Mouse (Mus musculus) embryonic facial prominence, embryonic 15.5 days (tissue): ENCODE measurements around the gene Gm20481. TPM values are rescaled to one million over a fixed set of nuclear protein-coding genes. Genes with fewer than 3 reads are reported as not detected.
"Not testable (repeated sequence)": the region's sequence is repeated elsewhere in the genome, so short reads cannot be mapped to it uniquely, and the experiment has no call there.

Source experiments
- ATAC-seq: fragments of 200-750 bp; cut with Nextera tagmentation; 2 replicates; pipeline ENCODE4 v1.8.0; 2017; ENCODE audit warnings: low read depth, moderate TSS enrichment; ENCODE audit not compliant: insufficient number of reproducible peaks, low FRiP score, low TSS enrichment
- H3K27ac ChIP-seq: fragments of 300-500 bp; sonication (generic); replicated peaks from 2 replicates; pipeline ENCODE4 v1.5.1; 2015; ENCODE audit warnings: mild to moderate bottlenecking, inconsistent platforms
- H3K27me3 ChIP-seq: fragments of 300-500 bp; sonication (generic); 2 replicates; pipeline ENCODE4 v1.6.1; 2015; ENCODE audit warnings: inconsistent platforms
- H3K36me3 ChIP-seq: fragments of 300-500 bp; sonication (generic); 2 replicates; pipeline ENCODE4 v1.6.1; 2015; ENCODE audit warnings: mild to moderate bottlenecking, inconsistent platforms
- H3K4me1 ChIP-seq: fragments of 300-500 bp; sonication (generic); 2 replicates; pipeline ENCODE4 v1.6.1; 2015; ENCODE audit warnings: inconsistent platforms
- H3K4me2 ChIP-seq: fragments of 300-500 bp; sonication (generic); replicated peaks from 2 replicates; pipeline ENCODE4 v1.6.1; 2015; ENCODE audit warnings: mild to moderate bottlenecking, inconsistent platforms
- H3K4me3 ChIP-seq: fragments of 300-500 bp; sonication (generic); replicated peaks from 2 replicates; pipeline ENCODE4 v1.5.1; 2015; ENCODE audit warnings: mild to moderate bottlenecking, inconsistent platforms
- H3K9ac ChIP-seq: fragments of 300-500 bp; sonication (generic); 2 replicates; pipeline ENCODE4 v1.6.1; 2015; ENCODE audit warnings: inconsistent platforms
- H3K9me3 ChIP-seq: fragments of 300-500 bp; sonication (generic); replicated peaks from 2 replicates; pipeline ENCODE4 v1.6.1; 2016; ENCODE audit warnings: inconsistent platforms
- WGBS: fragments of 180-500 bp; shearing (Covaris S2); methylation state at CpG from one replicate; pipeline ENCODE4 v1.1.7; 2015; 5-methylcytosine and 5-hydroxymethylcytosine counted together
- polyA plus RNA-seq: library from polyadenylated mRNA; unstranded; fragments of >200 nt; fragmentation: Nextera tagmentation; extraction: Ambion mirVana; gene quantifications from 2 replicates; pipeline ENCODE4 v1.2.1, GENCODE M21; 2015

The Gm20481 gene
- polyA plus RNA-seq, 1 experiment from 2014 or later: not detected

GRCm38 (mm10) chr17:34979631-34980030, 9.9 kb downstream of the Gm20481 start:
- Histone ChIP-seq H3K27ac (no peak overlapping the region), H3K27me3 (no peaks in the 10 kb centered on the region), H3K4me2 (no peak overlapping the region), H3K4me3 (no peak overlapping the region), H3K9me3 (no peaks in the 10 kb centered on the region), H3K9ac (no peak overlapping the region), H3K36me3 (no peaks in the 10 kb centered on the region), H3K4me1 (peaks cover 14% of the 10 kb centered on the region)
- 90% methylated on average over 4 of the region's 4 CpGs for WGBS
- no peak for ATAC-seq

- ATAC-seq: no peak
- Histone ChIP-seq H3K4me3 (peak overlapping the region; percentile 88), H3K4me2 (peak overlapping the region; percentile 87), H3K27me3 (no peaks in the 10 kb centered on the region), H3K4me1 (peaks cover 14% of the 10 kb centered on the region), H3K9ac (peak overlapping the region; percentile 90; the same call in 1 of the 2 replicates), H3K36me3 (peaks cover 8% of the 10 kb centered on the region), H3K9me3 (no peaks in the 10 kb centered on the region), H3K27ac (peak overlapping the region; percentile 99)
- 6% methylated on average over 2 of the region's 2 CpGs for WGBS
These were observed 10.9 kb downstream of the Gm20481 start for GRCm38 (mm10) chr17:34980655-34981054.

GRCm38 (mm10) chr17:34981690-34982180, 12.0 kb downstream of the Gm20481 start, which contains the start of gene Lsm2:
Lsm2 (plus strand) TSS chr17:34981862.
- Histone ChIP-seq H3K27ac (peak within 1 kb of the TSS; percentile 99), H3K4me2 (peak within 1 kb of the TSS; percentile 87), H3K9ac (peak within 1 kb of the TSS; percentile 90), H3K36me3 (peaks cover 19% of the 10 kb centered on the region), H3K9me3 (no peaks in the 10 kb centered on the region), H3K27me3 (no peaks in the 10 kb centered on the region), H3K4me1 (peaks cover 14% of the 10 kb centered on the region), H3K4me3 (peak within 1 kb of the TSS; percentile 88)
- ATAC-seq: peak; percentile 94
- under 1% methylated on average over 58 of the region's 58 CpGs for WGBS

- Histone ChIP-seq H3K4me2 (peak overlapping the region; percentile 87), H3K9ac (peak overlapping the region; percentile 90), H3K36me3 (peaks cover 20% of the 10 kb centered on the region), H3K4me3 (peak overlapping the region; percentile 88), H3K4me1 (peaks cover 14% of the 10 kb centered on the region), H3K27me3 (no peaks in the 10 kb centered on the region), H3K9me3 (no peaks in the 10 kb centered on the region), H3K27ac (peak overlapping the region; percentile 99)
- 0% methylated on average over 15 of the region's 15 CpGs for WGBS
- ATAC-seq: no peak; the same call in 1 of the 2 replicates
These were observed 12.6 kb downstream of the Gm20481 start for GRCm38 (mm10) chr17:34982328-34982727.

GRCm38 (mm10) chr17:34984218-34984617, 14.5 kb downstream of the Gm20481 start:
- WGBS: 90% methylated on average over 2 of the region's 2 CpGs

GRCm38 (mm10) chr17:34994751-34995150, 25.0 kb downstream of the Gm20481 start:
- peaks cover 32% of the 10 kb centered on the region for H3K36me3 ChIP-seq
- no peaks in the 10 kb centered on the region for H3K27me3 ChIP-seq
- H3K4me1 ChIP-seq: peaks cover 22% of the 10 kb centered on the region
- no peak overlapping the region for H3K9ac ChIP-seq
- ATAC-seq: no peak
- H3K4me3 ChIP-seq: no peak overlapping the region
- H3K27ac ChIP-seq: no peak overlapping the region
- H3K9me3 ChIP-seq: no peaks in the 10 kb centered on the region
- H3K4me2 ChIP-seq: no peak overlapping the region

More at GRCm38 (mm10) chr17:34984218-34984617, 14.5 kb downstream of the Gm20481 start:
- no peaks in the 10 kb centered on the region for H3K9me3 ChIP-seq
- H3K36me3 ChIP-seq: peaks cover 24% of the 10 kb centered on the region
- H3K4me2 ChIP-seq: no peak overlapping the region
- no peak overlapping the region for H3K4me3 ChIP-seq
- peaks cover 14% of the 10 kb centered on the region for H3K4me1 ChIP-seq
- no peaks in the 10 kb centered on the region for H3K27me3 ChIP-seq
- H3K9ac ChIP-seq: no peak overlapping the region
- ATAC-seq: no peak
- no peak overlapping the region for H3K27ac ChIP-seq

GRCm38 (mm10) chr17:34995192-34995591, 25.5 kb downstream of the Gm20481 start:
- 89% methylated on average over 4 of the region's 4 CpGs for WGBS
- H3K27ac ChIP-seq, ATAC-seq, H3K9ac ChIP-seq, H3K9me3 ChIP-seq, H3K4me3 ChIP-seq, H3K27me3 ChIP-seq, H3K4me2 ChIP-seq: not testable (repeated sequence)
- H3K36me3 ChIP-seq: peaks cover 30% of the 10 kb centered on the region
- peaks cover 27% of the 10 kb centered on the region for H3K4me1 ChIP-seq

GRCm38 (mm10) chr17:34995927-34996326, 26.2 kb downstream of the Gm20481 start:
- H3K27ac ChIP-seq, H3K9me3 ChIP-seq, H3K4me2 ChIP-seq, H3K9ac ChIP-seq, ATAC-seq, H3K27me3 ChIP-seq, H3K4me3 ChIP-seq: not testable (repeated sequence)
- WGBS: 93% methylated on average over 4 of the region's 4 CpGs
- Histone ChIP-seq H3K36me3 (peaks cover 27% of the 10 kb centered on the region), H3K4me1 (peaks cover 27% of the 10 kb centered on the region)

- ATAC-seq: no peak
These were observed 26.9 kb downstream of the Gm20481 start for GRCm38 (mm10) chr17:34996411-34997141.

GRCm38 (mm10) chr17:34997142-34997483, 27.4 kb downstream of the Gm20481 start:
- H3K36me3 ChIP-seq: peaks cover 22% of the 10 kb centered on the region
- H3K4me1 ChIP-seq: peaks cover 31% of the 10 kb centered on the region
- H3K9me3 ChIP-seq: no peaks in the 10 kb centered on the region
- H3K4me2 ChIP-seq: no peak overlapping the region
- WGBS: 92% methylated on average over 5 of the region's 5 CpGs
- no peaks in the 10 kb centered on the region for H3K27me3 ChIP-seq
- no peak overlapping the region for H3K27ac ChIP-seq
- no peak overlapping the region for H3K9ac ChIP-seq
- no peak overlapping the region for H3K4me3 ChIP-seq
- no peak for ATAC-seq

More at GRCm38 (mm10) chr17:34996411-34997141, 26.9 kb downstream of the Gm20481 start:
- peaks cover 22% of the 10 kb centered on the region for H3K36me3 ChIP-seq
- H3K4me2 ChIP-seq: no peak overlapping the region
- H3K4me3 ChIP-seq: no peak overlapping the region
- no peaks in the 10 kb centered on the region for H3K27me3 ChIP-seq
- no peak overlapping the region for H3K27ac ChIP-seq
- no peaks in the 10 kb centered on the region for H3K9me3 ChIP-seq
- no peak overlapping the region for H3K9ac ChIP-seq
- peaks cover 27% of the 10 kb centered on the region for H3K4me1 ChIP-seq
- WGBS: 90% methylated on average over 13 of the region's 14 CpGs

GRCm38 (mm10) chr17:34998526-34999430, 29.1 kb downstream of the Gm20481 start:
- Histone ChIP-seq H3K36me3 (peaks cover 19% of the 10 kb centered on the region), H3K4me2 (peak overlapping the region; percentile 95), H3K4me1 (peaks cover 44% of the 10 kb centered on the region), H3K9ac (no peak overlapping the region), H3K27me3 (no peaks in the 10 kb centered on the region), H3K9me3 (no peaks in the 10 kb centered on the region), H3K4me3 (peak overlapping the region; percentile 89; the same call in 1 of the 2 replicates), H3K27ac (peak overlapping the region; percentile 79; the same call in 1 of the 2 replicates)
- no peak for ATAC-seq
- 90% methylated on average over 15 of the region's 15 CpGs for WGBS
